Mouse (Mus musculus): ENCODE results near the gene Pax2.

Gene Pax2

GRCm38 (mm10) chr19:44784391-44784790 is 28.5 kb downstream of the Pax2 start:
- no peak for DNase-seq (ENCODE audit: low spot score)

DNA sequence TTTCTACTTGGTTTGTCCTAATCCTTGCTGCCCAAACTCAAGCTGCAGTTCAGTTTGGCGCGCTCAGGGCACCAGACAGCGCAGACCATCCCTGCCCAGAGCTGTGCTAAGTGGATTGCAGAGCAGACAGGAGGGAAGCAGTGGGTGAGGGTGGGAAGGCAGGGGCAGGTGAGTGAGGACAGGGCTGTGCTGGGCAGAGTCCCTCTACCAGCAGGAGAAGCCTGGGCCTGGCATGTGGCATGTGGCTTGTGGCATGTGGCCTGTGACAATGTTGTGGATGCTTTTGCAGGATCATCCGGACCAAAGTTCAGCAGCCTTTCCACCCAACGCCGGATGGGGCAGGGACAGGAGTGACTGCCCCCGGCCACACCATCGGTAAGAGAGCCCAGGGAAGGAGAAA is 32.6 kb downstream of the Pax2 start:
- no peak for DNase-seq (ENCODE audit: low spot score)

DNA sequence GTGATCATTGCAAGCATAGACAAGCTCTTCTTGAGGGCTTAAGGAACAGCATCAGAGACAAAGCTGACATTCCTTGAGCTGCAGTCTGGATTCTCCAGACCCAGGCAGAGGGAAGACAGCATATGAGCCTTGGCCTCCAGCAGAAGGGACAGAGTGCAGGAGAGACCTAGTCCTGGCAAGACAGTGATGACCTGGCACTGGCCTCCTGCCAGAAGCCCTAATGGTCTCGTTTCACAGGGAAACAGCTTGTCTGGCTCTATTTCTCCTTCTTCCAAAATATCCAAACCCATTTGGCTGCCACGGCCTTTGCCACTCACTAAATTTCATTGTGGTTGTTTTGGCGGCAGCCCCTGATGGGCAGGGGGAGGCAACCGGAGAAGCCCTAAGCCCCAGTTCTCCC is 36.1 kb downstream of the Pax2 start:
- no peak for DNase-seq (ENCODE audit: low spot score)

GRCm38 (mm10) chr19:44797110-44798060 is 41.5 kb downstream of the Pax2 start:
- no peak for DNase-seq (ENCODE audit: low spot score)

GRCm38 (mm10) chr19:44798731-44799130 is 42.9 kb downstream of the Pax2 start:
- no peak for DNase-seq (ENCODE audit: low spot score)

GRCm38 (mm10) chr19:44799156-44799555 is 43.3 kb downstream of the Pax2 start:
- DNase-seq (ENCODE audit: low spot score): no peak

DNA sequence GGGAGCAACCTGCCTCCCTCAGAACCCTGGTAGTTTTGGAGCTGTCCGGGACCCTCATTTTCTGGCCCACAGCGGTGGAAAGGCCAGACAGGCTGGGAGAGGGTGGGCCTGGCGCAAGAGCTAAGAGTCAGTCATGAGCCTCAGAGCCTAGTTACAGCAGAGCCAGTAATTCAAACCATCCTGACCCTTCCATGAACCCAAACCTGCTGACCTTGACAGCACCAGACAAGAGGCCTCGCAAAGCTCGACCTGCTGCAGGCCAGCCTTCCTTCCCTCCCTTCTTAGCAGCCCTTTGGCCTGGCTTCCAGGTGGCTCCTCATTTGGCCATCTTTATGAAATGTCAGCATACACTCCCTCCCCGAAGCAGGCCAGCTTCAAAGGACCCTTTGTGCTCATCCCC is 44.5 kb downstream of the Pax2 start:
- no peak for DNase-seq (ENCODE audit: low spot score)

DNA sequence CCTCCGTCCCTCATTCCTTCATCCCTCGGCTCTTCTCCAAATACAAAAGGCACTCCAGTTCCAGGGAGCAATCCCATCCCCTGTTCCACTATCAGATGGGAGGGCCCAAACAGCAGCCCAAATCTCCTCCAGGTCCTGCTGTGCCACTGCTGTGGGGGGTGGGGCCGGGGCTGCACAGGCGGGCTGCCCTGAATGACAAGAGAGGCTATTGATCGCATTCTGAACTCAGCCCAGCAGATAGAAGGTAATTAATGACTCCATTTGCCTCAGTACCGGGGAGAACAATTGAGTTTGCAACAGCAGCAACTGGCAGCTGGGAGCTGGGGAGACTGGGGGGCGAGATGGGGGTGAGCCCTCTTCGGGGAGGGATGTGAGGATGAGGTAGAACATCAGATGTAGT is 52.9 kb downstream of the Pax2 start:
- no peak for DNase-seq (ENCODE audit: low spot score)

DNA sequence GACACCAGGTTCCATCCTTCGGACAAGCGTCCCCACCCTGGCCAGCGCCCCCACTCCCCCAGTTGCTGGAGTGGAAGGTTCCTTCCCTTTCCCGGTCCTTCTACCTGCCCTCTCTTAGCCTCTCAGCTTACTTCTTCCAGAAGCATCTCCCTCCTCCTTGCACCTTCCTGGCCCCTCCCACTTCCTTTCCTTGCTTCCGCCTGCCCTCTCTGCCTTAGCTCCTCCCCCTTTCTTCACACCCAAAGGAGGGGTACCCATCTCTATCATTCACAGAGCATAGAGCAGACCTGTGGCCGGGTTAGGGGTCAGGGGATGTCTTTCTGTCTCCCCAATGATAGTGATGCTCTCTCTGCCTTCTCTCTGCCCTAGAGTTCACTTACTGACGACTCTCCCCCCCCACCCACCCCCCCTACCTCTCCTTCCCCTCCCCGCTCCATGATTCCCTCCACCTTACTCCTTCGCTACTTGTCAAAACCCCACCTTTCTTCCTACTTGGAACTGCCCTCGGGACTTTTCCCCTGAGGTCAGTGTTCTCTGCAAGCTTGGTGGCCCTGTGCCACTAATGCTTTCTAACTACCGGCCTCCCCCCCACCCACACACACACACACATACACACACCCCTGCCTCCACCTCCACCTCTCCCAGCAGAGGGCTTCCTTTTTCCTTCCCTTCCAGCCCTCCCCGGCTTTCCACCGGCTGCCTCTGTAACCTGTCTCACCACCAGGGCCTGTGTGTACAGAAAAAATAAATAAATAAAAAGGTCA is 57.0 kb downstream of the Pax2 start:
- DNase-seq (ENCODE audit: low spot score): no peak

- DNase-seq (ENCODE audit: low spot score): no peak
Observed at GRCm38 (mm10) chr19:44815111-44815510, 59.3 kb downstream of the Pax2 start.

DNA sequence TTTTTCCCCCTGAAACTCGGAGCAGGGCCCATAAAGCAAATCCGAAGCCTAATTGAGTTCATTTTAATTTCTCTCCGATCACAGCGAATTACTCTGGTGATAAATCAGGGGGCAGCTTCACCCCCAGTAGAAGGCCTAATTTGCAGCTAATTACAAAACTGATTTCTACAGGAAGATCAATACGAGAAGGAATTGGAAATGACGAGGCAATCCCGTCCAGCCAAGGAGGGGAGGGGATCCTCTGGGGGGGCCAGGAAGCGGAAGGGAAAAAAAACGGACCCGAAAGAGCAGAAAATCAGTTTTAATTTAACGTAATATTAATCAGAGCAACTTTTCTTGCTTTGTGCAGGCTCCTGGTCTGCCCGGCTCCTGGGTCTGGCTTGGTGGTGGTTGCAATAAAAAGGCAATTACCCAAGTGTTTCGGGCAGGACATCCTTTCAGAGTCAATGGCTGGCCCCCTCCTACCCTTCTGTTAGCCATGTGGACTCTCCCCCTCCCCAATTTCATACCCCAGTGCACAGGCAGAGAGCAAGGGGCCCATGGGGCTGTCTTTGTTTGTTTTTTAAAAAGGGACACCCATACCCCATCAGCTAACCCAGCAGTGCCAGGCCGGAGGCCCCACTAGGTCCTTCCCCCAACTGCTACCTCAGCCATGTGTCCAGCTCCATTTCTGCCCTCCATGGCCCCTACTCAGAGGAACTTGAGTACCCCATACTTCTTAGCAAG is 61.7 kb downstream of the Pax2 start:
- DNase-seq (ENCODE audit: low spot score): no peak

DNA sequence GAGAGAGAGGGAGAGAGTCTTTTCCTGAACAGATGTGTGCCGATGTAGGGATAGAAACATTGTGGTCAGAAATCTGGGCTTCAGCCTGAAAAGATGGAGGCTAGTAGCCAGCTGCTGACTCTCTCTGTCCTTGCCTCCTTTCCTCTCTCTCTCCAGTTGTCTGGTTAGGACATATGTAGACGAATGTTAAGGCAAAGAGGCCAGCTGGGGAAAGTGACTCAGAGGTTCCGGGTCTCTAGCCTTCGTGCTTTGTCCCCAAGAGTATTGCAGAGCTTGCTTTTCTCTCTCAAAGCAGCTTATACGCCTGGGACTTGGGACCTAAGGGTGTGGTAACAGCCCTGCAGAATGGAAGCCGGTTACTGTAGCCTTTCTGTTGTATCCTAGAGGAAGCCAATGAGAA is 62.8 kb downstream of the Pax2 start:
- DNase-seq (ENCODE audit: low spot score): no peak

DNA sequence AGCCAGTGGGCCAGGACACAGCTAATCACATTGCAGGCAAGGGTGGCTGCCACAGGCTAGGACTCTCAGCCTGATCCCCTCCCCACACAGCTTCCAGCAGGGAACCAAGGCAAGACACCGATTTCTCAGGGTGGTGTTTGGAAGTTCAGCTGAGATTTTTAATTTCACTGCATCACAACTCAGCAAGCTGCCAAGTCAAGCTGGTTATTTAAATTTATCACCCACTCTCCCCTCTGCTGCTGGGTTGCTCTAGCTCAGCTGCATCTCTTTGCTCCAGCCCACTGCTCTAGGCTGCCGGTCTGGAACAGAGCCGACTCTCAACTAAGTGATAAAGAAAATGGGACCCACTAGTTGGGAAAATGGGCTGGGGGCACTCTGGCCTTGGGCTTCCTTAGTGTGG is 65.7 kb downstream of the Pax2 start:
- DNase-seq (ENCODE audit: low spot score): no peak

DNA sequence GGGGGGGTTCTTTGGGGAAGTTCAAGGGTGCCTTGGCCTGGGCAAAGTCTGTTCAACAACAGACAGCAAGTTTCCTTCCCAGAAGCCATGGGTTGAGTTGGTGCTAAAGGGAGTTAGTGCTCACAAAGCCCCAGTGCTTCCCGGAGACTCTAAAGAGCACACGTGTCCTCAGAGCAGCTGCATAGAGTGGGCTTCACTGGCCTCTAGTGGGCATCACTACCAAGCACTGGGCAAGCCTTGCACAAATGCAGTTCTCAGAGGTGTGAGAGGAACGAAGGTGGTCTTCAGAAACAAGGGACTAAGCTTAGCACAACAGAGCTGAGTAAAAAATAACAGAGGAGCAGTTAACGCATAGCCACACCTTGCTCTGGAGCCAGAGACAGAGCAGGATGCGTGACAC is 66.5 kb downstream of the Pax2 start:
- DNase-seq (ENCODE audit: low spot score): no peak

- DNase-seq (ENCODE audit: low spot score): no peak
Observed at GRCm38 (mm10) chr19:44823657-44824056, 67.8 kb downstream of the Pax2 start.

- no peak for DNase-seq (ENCODE audit: low spot score)
Observed at GRCm38 (mm10) chr19:44825216-44825768, 69.4 kb downstream of the Pax2 start.

DNA sequence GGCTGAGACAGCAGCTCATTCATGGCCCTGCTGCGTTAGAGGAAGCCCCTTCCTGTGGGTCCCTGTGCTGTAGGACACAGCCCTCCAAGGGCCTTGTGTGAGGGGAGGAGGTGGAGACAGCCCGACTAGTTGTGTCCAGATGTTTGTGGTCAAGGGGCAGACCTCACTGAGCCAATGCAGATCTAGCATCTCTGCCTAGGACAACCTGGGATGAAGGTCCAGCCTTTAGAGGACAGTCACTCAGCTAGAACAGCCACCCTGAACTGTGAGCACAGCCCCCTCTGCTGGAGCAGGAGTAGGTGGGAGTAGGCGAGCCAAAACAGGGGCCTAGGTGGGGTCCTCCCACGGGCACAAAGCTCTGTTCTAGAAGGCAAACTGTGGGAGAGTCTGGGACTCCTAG is 70.0 kb downstream of the Pax2 start:
- no peak for DNase-seq (ENCODE audit: low spot score)

GRCm38 (mm10) chr19:44833391-44833790 is 77.5 kb downstream of the Pax2 start:
- no peak for DNase-seq (ENCODE audit: low spot score)

- DNase-seq (ENCODE audit: low spot score): no peak
Observed at GRCm38 (mm10) chr19:44834218-44835041, 78.6 kb downstream of the Pax2 start.

- no peak for DNase-seq (ENCODE audit: low spot score)
Observed at GRCm38 (mm10) chr19:44835042-44835930, 79.4 kb downstream of the Pax2 start.

All from spleen, adult 12 weeks (tissue).